Comparison of ENCODE assay signal across 17 mouse cellular contexts in the genomic region with DNA sequence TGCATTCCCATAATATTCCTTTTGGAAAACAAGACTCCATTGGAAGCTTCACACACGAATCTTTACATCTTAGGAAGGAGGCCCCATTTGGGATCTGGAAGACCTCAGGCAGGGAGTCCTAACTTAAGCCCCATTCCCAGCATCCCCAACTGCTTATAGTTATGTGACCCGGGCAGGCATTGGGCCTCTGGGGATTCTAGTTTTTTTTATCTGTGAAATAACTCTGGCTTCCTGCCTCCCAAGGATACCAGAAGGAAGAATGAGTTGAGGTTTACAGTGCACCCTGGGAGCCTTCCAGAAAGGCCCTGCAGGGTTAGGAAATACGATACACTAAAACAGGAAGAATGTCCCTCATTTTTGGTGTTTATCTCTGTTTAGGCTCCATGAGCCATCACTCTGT. TPM values are rescaled to one million over a fixed set of nuclear protein-coding genes. Genes with fewer than 3 reads are reported as not detected.
DNase-seq lines count a peak whose midpoint lies in the region; ATAC-seq and TF ChIP-seq lines count a peak whose summit lies in the region.
"Had no signal": no experiment of that assay in that cellular context is flagged by ENCODE, and none has a peak within 500 bp of the region (broad histone marks: within the 10 kb centered on the region; RNA-seq: fewer than 3 reads in every experiment).

No protein-coding gene starts in this region.

- no peak for TF ChIP-seq CTCF in lung, embryonic 14.5 days (IDR thresholded peaks at IDR 0.05; ENCODE audit: low read depth)

- H3K36me3 ChIP-seq in lung, embryonic 14.5 days (ENCODE audit: insufficient read depth), result no peaks in the 10 kb centered on the region
- no peaks in the 10 kb centered on the region for H3K36me3 ChIP-seq in heart, embryonic 12.5 days
- no peaks in the 10 kb centered on the region for H3K36me3 ChIP-seq in kidney, embryonic 16.5 days (ENCODE audit: insufficient read depth, low read length)
- H3K36me3 ChIP-seq: embryonic facial prominence, embryonic 13.5 days; forebrain, embryonic 15.5 days; hindbrain, embryonic 12.5 days; midbrain, embryonic 13.5 days; neural tube, embryonic 13.5 days had no signal

- peak; percentile 59 for DNase-seq in lung, embryonic 14.5 days
- no peak for DNase-seq in lung, postnatal 25 days (ENCODE audit: low spot score)
- DNase-seq in thymus, postnatal 10 days (ENCODE audit: low spot score in 2 of 2), result no peak
- no peak for DNase-seq in adrenal gland, adult 18-20 months (ENCODE audit: low spot score in 2 of 2)
- no peak for DNase-seq in gastrocnemius, adult 8-10 months (ENCODE audit: low spot score in 2 of 2)
- DNase-seq: cerebellum, adult 9-10 months; gastrocnemius, postnatal 25 days; layer of hippocampus, adult 9-11 months; lung, adult 2 months; thymus, postnatal 25 days had no signal

- no peak overlapping the region for H3K4me2 ChIP-seq in lung, embryonic 14.5 days
- H3K4me2 ChIP-seq in heart, embryonic 12.5 days, result no peak overlapping the region
- H3K4me2 ChIP-seq in kidney, embryonic 16.5 days (replicated peaks; ENCODE audit: low read depth, low read length), result no peak overlapping the region
- H3K4me2 ChIP-seq: embryonic facial prominence, embryonic 13.5 days; forebrain, embryonic 15.5 days; hindbrain, embryonic 12.5 days; midbrain, embryonic 13.5 days; neural tube, embryonic 13.5 days had no signal

- no peaks in the 10 kb centered on the region; the same call in 1 of the 2 replicates for H3K9me3 ChIP-seq in lung, embryonic 14.5 days (ENCODE audit: low read depth, low read length)
- 0 out of 2 replicates have a peak, but pooled peaks cover 4% of the 10 kb centered on the region for H3K9me3 ChIP-seq in heart, embryonic 12.5 days (replicated peaks)
- no peaks in the 10 kb centered on the region for H3K9me3 ChIP-seq in kidney, embryonic 16.5 days (ENCODE audit: low read length)
- H3K9me3 ChIP-seq: embryonic facial prominence, embryonic 13.5 days; forebrain, embryonic 15.5 days; hindbrain, embryonic 12.5 days; midbrain, embryonic 13.5 days had no signal

- no peak overlapping the region for H3K9ac ChIP-seq in lung, embryonic 14.5 days
- H3K9ac ChIP-seq in heart, embryonic 12.5 days, result no peak overlapping the region
- no peak overlapping the region for H3K9ac ChIP-seq in kidney, embryonic 16.5 days (replicated peaks; ENCODE audit: low read length)
- H3K9ac ChIP-seq: embryonic facial prominence, embryonic 13.5 days; forebrain, embryonic 15.5 days; hindbrain, embryonic 12.5 days; midbrain, embryonic 13.5 days; neural tube, embryonic 13.5 days had no signal

- no peaks in the 10 kb centered on the region for H3K27me3 ChIP-seq in lung, embryonic 14.5 days (ENCODE audit: insufficient read depth, low read length)
- H3K27me3 ChIP-seq in heart, embryonic 12.5 days (replicated peaks), result no peaks in the 10 kb centered on the region
- no peaks in the 10 kb centered on the region for H3K27me3 ChIP-seq in kidney, embryonic 16.5 days (ENCODE audit: insufficient read depth, low read length)
- H3K27me3 ChIP-seq: embryonic facial prominence, embryonic 13.5 days; forebrain, embryonic 15.5 days; hindbrain, embryonic 12.5 days; midbrain, embryonic 13.5 days; neural tube, embryonic 13.5 days had no signal

- H3K4me3 ChIP-seq in lung, embryonic 14.5 days (ENCODE audit: low read depth, low read length), result no peak overlapping the region
- no peak overlapping the region for H3K4me3 ChIP-seq in heart, embryonic 12.5 days
- H3K4me3 ChIP-seq in kidney, embryonic 16.5 days (ENCODE audit: low read length), result no peak overlapping the region
- H3K4me3 ChIP-seq: embryonic facial prominence, embryonic 13.5 days; forebrain, embryonic 15.5 days; hindbrain, embryonic 12.5 days; midbrain, embryonic 13.5 days; neural tube, embryonic 13.5 days had no signal

- WGBS in lung, embryonic 14.5 days, result 26% methylated on average over 3 of the region's 3 CpGs
- 34% methylated on average over 3 of the region's 3 CpGs for WGBS in heart, embryonic 12.5 days
- 37% methylated on average over 3 of the region's 3 CpGs for WGBS in kidney, embryonic 16.5 days

- 0 out of 2 replicates have a peak overlapping the region, but pooled peaks have one; percentile 9 for H3K27ac ChIP-seq in lung, embryonic 14.5 days (ENCODE audit: low read depth)
- peak overlapping the region; percentile 30; the same call in 1 of the 2 replicates for H3K27ac ChIP-seq in heart, embryonic 12.5 days (ENCODE audit: poor library complexity, severe bottlenecking)
- peak overlapping the region; percentile 56 for H3K27ac ChIP-seq in kidney, embryonic 16.5 days (ENCODE audit: low read length)
- H3K27ac ChIP-seq: embryonic facial prominence, embryonic 13.5 days; forebrain, embryonic 15.5 days; hindbrain, embryonic 12.5 days; midbrain, embryonic 13.5 days; neural tube, embryonic 13.5 days had no signal

- peaks cover 4% of the 10 kb centered on the region; the same call in 1 of the 2 replicates for H3K4me1 ChIP-seq in lung, embryonic 14.5 days (ENCODE audit: insufficient read depth)
- H3K4me1 ChIP-seq in heart, embryonic 12.5 days (replicated peaks), result peaks cover 27% of the 10 kb centered on the region
- H3K4me1 ChIP-seq in kidney, embryonic 16.5 days (ENCODE audit: insufficient read depth, low read length), result peaks cover 25% of the 10 kb centered on the region
- H3K4me1 ChIP-seq: forebrain, embryonic 15.5 days had no signal

- ATAC-seq in lung, embryonic 14.5 days (ENCODE audit: insufficient read depth), result peak; percentile 49; the same call in 1 of the 2 replicates
- ATAC-seq in heart, embryonic 12.5 days (ENCODE audit: insufficient number of reproducible peaks, low FRiP score), result 0 out of 2 replicates have a peak, but pooled peaks have one; percentile 22
- ATAC-seq in kidney, embryonic 16.5 days (ENCODE audit: low FRiP score, low TSS enrichment), result 0 out of 2 replicates have a peak, but pooled peaks have one; percentile 64
- ATAC-seq: forebrain, embryonic 15.5 days; midbrain, embryonic 13.5 days had no signal

RNA-seq across cellular contexts. Expression of a gene that starts 8.5 kb away (rescaled TPM):
- 0.78 and 1.4 TPM in 2 replicates for polyA plus RNA-seq in lung, embryonic 14.5 days (2014; fragmentation: Nextera tagmentation; extraction: Ambion mirVana)
- polyA plus RNA-seq in heart, embryonic 12.5 days (2016; fragmentation: Nextera tagmentation; extraction: Ambion mirVana), result 14.2 and 16.2 TPM in 2 replicates
- 12.1 and 13.1 TPM in 2 replicates for polyA plus RNA-seq in kidney, embryonic 16.5 days (2015; fragmentation: Nextera tagmentation; extraction: Ambion mirVana)
- 10 to 100 TPM; 12.9 to 57.7 TPM for total RNA-seq in adrenal gland, adult 18-20 months (2021)
- 1 to 10 TPM; 2.0 to 9.4 (median 4.9) TPM for total RNA-seq in gastrocnemius, adult 8-10 months (2022)
